Mouse (Mus musculus): ENCODE measurements around the gene Ppp2r3d. TPM values are rescaled to one million over a fixed set of nuclear protein-coding genes. Genes with fewer than 3 reads are reported as not detected.
"Not testable (repeated sequence)": the region's sequence is repeated elsewhere in the genome, so short reads cannot be mapped to it uniquely, and the experiment has no call there.

Ppp2r3d gene
- polyA plus RNA-seq (2015; fragmentation: Nextera tagmentation; extraction: Ambion mirVana), result 132 and 135 TPM in 2 replicates

DNA sequence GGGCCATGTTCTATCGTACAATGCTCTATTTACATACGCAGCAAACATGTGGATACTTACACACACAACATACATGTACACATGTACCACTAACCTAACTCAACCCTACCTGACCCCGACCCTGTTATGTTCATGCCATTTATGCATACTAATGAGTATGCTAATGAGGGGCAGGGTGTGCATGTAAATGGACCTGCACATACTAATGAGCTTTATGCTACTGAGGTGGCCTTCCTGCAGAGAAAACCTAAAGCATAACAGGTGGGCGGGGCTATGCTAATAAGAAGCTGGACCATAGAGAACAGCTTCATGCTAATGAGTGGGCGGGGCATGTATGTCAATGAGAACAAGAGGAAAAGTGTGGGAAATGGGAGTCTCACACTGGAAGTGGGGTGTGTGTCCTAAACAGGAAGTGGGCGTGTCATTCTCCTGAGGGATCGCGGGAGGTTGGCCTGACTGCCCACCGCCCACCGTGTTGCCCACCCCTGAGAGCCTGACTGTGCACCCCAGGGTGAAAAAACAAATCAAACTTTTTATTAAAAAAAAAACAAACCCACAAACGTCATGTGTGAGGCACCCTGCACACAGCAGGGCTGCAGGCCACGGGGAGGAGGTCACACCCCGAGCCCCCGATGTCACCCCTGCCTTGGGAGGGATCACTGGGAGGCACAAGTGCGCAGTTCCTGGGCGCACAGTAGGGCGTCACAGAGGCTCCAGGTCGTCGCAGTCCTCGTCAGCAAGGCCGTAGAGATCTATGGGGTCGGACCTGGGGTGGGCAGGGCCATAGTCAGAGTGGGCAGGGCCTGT is at the start of gene Ppp2r3d:
Ppp2r3d (minus strand) TSS at position 803 of the 807 bp plus-strand sequence.
- no peak within 1 kb of the TSS for H3K4me3 ChIP-seq
- H3K27me3 ChIP-seq, result no peaks in the 10 kb centered on the region
- H3K4me1 ChIP-seq, result no peaks in the 10 kb centered on the region
- H3K4me2 ChIP-seq, result no peak within 1 kb of the TSS
- WGBS, result 94% methylated on average over 22 of the region's 22 CpGs
- no peak; the same call in 1 of the 2 replicates for ATAC-seq (ENCODE audit: borderline replicate concordance, extremely low read depth, low FRiP score, low TSS enrichment)
- peaks cover 14% of the 10 kb centered on the region for H3K36me3 ChIP-seq
- no peak within 1 kb of the TSS for H3K9ac ChIP-seq
- peaks cover 7% of the 10 kb centered on the region; the same call in 1 of the 2 replicates for H3K9me3 ChIP-seq
- peak within 1 kb of the TSS; percentile 66 for H3K27ac ChIP-seq

DNA sequence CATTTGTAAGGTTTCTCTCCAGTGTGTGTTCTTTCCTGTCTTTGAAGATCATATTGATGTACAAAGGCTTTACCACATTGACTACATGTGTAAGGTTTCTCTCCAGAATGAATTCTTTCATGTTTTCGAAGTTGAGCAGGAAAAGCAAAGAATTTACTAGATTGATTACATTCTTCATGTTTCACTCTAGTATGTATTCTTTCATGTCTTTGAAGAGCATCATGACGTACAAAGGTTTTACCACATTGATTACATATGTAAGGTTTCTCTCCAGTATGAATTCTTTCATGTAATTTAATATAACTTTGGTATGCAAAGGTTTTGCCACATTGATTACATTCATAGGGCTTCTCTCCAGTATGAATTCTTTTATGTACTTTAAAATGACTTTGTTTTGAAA is 17.0 kb upstream of the Ppp2r3d start, which contains the start of gene Gm21836:
Gm21836 (minus strand) TSS at position 101 of the 400 bp plus-strand sequence.
- not testable (repeated sequence) for ATAC-seq (ENCODE audit: borderline replicate concordance, extremely low read depth, low FRiP score, low TSS enrichment); H3K27me3 ChIP-seq; H3K27ac ChIP-seq; H3K36me3 ChIP-seq; H3K9me3 ChIP-seq; H3K4me3 ChIP-seq; H3K4me1 ChIP-seq; H3K9ac ChIP-seq; H3K4me2 ChIP-seq
- 85% methylated on average over 2 of the region's 2 CpGs for WGBS

DNA sequence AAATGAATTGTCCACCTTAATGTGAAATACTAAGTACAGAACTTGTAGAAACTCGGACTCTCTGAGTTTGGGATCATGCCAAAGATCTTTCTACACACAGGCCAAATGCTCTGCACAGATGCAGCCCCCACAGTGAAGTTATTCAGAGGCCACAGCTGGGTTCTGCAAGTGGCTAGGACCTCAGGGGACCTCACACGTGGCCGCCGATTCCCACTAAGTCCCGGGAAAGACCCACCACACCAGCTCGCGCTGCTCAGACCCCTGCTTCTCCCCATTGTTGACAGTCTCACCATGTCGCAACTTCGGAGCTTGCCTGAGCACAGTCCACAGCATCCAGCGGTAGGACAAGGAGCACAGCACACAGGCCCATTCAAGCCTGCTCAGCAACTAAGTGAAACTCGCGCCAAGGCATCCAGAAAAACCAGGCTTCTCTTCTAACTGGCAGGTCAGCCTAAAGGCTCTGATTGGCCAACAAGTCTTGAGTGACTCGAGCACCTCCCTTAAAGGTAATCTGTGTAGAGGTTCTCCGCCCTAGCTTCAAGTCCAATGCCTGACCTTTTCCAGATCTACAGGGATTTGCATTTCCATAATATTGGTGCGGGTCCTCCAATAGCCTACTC is 3.8 kb upstream of the Ppp2r3d start:
- not testable (repeated sequence) for H3K9ac ChIP-seq; H3K9me3 ChIP-seq; H3K4me3 ChIP-seq; H3K27ac ChIP-seq; H3K27me3 ChIP-seq; H3K4me2 ChIP-seq; ATAC-seq (ENCODE audit: borderline replicate concordance, extremely low read depth, low FRiP score, low TSS enrichment); H3K4me1 ChIP-seq
- WGBS, result 53% methylated on average over 13 of the region's 15 CpGs
- peaks cover 13% of the 10 kb centered on the region for H3K36me3 ChIP-seq

DNA sequence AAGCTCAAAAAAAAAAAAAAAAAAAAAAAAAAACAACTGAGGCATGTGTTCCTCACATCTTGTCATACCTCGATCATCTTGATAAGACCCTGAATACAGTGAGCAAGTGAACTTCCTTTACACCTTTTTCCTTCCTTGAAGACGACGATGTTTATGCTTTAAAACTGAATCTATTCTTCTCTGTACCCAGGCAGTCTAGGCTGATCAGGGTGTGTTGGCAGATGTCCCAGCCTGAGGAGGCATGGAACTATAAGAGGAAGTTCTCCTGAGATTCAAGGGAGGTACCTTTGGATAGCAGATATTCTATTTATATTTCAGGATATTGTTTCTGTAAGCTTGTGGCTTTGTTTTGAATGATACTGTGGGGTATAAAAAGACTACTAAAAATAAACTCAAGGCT is 1.4 kb upstream of the Ppp2r3d start:
- H3K9ac ChIP-seq, result no peak overlapping the region
- 36% methylated on average over 3 of the region's 3 CpGs for WGBS
- H3K4me3 ChIP-seq, result no peak overlapping the region
- H3K36me3 ChIP-seq, result peaks cover 14% of the 10 kb centered on the region
- H3K27ac ChIP-seq, result peak overlapping the region; percentile 39
- no peaks in the 10 kb centered on the region for H3K27me3 ChIP-seq
- H3K4me1 ChIP-seq, result no peaks in the 10 kb centered on the region
- ATAC-seq (ENCODE audit: borderline replicate concordance, extremely low read depth, low FRiP score, low TSS enrichment), result peak; percentile 78
- H3K9me3 ChIP-seq, result peaks cover 7% of the 10 kb centered on the region; the same call in 1 of the 2 replicates
- H3K4me2 ChIP-seq, result no peak overlapping the region

DNA sequence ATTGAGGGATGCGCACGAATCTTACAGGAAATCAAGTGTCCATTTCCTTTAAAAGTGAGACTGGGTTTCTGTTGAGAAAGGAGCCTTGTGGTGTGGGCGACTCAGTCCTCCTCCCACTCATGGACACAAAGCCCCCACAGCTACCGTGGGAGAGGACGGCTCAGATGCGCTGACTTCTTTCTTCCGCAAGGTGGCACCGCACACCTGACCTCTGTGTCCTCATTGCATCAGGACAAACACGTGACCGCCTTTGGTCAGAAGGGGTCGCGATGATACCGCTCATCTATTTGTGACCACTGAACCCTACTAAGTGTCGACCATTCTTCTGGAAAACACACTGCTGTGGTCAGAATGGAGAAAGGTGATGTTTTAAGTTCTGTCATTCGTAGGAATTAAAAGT is 1.0 kb downstream of the Ppp2r3d start:
- Histone ChIP-seq H3K9ac (no peak overlapping the region), H3K27ac (no peak overlapping the region), H3K4me3 (no peak overlapping the region), H3K9me3 (peaks cover 7% of the 10 kb centered on the region; the same call in 1 of the 2 replicates), H3K4me2 (no peak overlapping the region), H3K36me3 (peaks cover 14% of the 10 kb centered on the region), H3K4me1 (no peaks in the 10 kb centered on the region), H3K27me3 (no peaks in the 10 kb centered on the region)
- WGBS, result 87% methylated on average over 15 of the region's 15 CpGs
- ATAC-seq (ENCODE audit: borderline replicate concordance, extremely low read depth, low FRiP score, low TSS enrichment), result no peak

DNA sequence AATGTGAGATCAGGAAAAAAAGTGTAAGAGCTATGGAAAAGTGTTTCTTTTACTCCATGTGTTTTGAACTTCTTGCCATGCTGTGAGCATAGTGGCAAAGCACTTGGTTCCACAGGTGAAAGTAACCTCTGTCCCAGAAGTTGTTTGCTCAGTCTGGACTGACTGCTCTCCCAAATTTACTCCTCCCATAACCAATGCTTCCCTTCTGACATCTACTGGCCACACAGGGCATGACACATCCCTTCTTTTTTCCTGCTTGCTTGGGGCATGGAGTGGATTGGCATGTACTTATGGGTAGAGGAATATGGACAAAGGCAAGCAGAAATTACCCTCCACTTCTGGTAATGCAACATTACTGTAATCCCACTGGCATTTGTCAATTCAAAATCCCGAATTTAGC is 20.1 kb downstream of the Ppp2r3d start:
- H3K4me1 ChIP-seq, result no peaks in the 10 kb centered on the region
- ATAC-seq (ENCODE audit: borderline replicate concordance, extremely low read depth, low FRiP score, low TSS enrichment), result no peak
- H3K36me3 ChIP-seq, result no peaks in the 10 kb centered on the region
- no peaks in the 10 kb centered on the region for H3K9me3 ChIP-seq
- H3K4me3 ChIP-seq, result no peak overlapping the region
- no peak overlapping the region for H3K9ac ChIP-seq
- no peak overlapping the region for H3K27ac ChIP-seq
- no peak overlapping the region for H3K4me2 ChIP-seq
- H3K27me3 ChIP-seq, result no peaks in the 10 kb centered on the region
- WGBS, result 7% methylated on average over 1 of the region's 1 CpGs

DNA sequence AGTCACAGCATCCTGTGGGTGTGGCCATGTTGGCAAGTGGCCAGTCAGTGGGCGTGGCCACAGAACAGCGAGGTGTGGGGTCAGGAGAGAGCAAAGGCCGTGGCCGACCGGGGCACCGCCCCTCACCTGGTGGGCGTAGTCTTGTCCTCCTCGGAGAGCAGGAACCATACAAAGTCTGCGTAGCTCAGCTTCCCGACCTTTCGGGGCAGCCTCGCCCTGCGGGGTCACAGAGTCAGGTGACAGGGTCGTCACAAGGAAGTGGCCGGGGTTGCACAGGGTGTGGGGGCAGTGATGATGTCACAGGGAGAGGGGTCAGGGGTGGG is 34.2 kb downstream of the Ppp2r3d start:
- Histone ChIP-seq H3K4me1 (no peaks in the 10 kb centered on the region), H3K9ac (no peak overlapping the region), H3K27me3 (no peaks in the 10 kb centered on the region), H3K9me3 (peaks cover 25% of the 10 kb centered on the region), H3K4me3 (no peak overlapping the region), H3K27ac (no peak overlapping the region), H3K36me3 (peaks cover 36% of the 10 kb centered on the region), H3K4me2 (no peak overlapping the region)
- WGBS, result 98% methylated on average over 15 of the region's 15 CpGs
- 0 out of 2 replicates have a peak, but pooled peaks have one; percentile 1 for ATAC-seq (ENCODE audit: borderline replicate concordance, extremely low read depth, low FRiP score, low TSS enrichment)

DNA sequence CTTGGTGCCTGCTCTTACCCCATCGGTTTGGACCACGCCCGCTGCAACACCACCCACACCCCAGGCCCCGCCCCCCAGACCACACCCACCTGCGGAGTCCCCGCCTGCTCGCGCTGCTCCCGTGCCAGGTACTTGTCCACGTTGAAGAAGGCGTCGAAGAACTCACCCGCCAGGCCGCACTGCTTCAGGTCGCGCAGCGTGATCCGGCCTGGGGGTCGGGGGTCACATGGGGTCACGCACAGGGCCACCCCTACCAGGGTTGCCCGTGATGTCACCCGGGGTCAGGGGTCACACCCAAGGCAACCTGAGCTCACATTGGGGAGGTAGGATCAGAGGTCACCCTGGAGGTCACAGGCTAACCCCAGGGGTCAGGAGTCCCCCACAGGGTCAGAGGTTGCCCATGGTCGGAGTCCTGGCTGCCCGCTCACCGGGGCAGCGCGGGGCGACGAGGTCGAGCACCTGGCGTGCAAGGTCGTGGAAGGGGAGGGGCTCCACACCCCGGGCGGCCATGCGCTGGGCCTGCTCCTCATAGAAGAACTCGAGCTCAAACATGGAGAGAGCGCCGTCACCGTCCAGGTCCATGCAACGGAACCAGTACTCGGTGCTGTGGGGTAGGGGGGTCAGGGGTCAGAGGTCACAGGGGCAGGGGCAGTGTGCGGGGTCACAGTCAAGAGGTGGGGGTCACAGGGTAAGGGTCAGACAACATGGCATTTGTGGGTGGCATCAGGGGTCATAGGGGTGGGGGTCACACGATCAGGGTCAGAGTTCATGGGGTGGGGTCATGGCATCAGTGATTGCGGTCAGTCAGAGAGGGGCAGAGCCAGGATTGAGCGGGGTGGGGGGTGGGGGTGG is 34.8 kb downstream of the Ppp2r3d start:
- Histone ChIP-seq H3K27me3 (no peaks in the 10 kb centered on the region), H3K27ac (no peak overlapping the region), H3K4me3 (no peak overlapping the region), H3K9me3 (peaks cover 25% of the 10 kb centered on the region), H3K4me2 (no peak overlapping the region), H3K36me3 (peaks cover 36% of the 10 kb centered on the region), H3K9ac (no peak overlapping the region), H3K4me1 (no peaks in the 10 kb centered on the region)
- 0 out of 2 replicates have a peak, but pooled peaks have one; percentile 2 for ATAC-seq (ENCODE audit: borderline replicate concordance, extremely low read depth, low FRiP score, low TSS enrichment)
- WGBS, result 97% methylated on average over 45 of the region's 45 CpGs

DNA sequence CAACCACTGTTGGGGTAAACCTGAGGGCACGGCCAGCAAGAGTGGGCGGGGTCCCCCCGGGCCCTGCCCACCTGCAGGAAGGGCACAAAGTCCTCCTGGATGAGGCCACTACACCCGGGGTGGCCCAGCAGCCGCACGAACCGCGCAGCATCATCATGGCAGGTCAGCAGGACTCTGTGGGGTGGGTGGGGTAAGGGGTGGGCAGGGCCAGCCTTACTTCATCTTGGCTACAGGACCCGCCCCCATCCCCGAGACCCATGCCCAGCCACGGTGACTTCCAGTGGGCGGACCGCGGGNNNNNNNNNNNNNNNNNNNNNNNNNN is 36.0 kb downstream of the Ppp2r3d start:
- no peak overlapping the region for H3K4me2 ChIP-seq
- no peaks in the 10 kb centered on the region for H3K4me1 ChIP-seq
- H3K9me3 ChIP-seq, result peaks cover 25% of the 10 kb centered on the region
- no peaks in the 10 kb centered on the region for H3K27me3 ChIP-seq
- ATAC-seq (ENCODE audit: borderline replicate concordance, extremely low read depth, low FRiP score, low TSS enrichment), result peak; percentile 71
- H3K4me3 ChIP-seq, result 0 out of 2 replicates have a peak overlapping the region, but pooled peaks have one; percentile 3
- H3K9ac ChIP-seq, result no peak overlapping the region
- H3K27ac ChIP-seq, result no peak overlapping the region
- WGBS, result 77% methylated on average over 14 of the region's 14 CpGs
- peaks cover 36% of the 10 kb centered on the region for H3K36me3 ChIP-seq

DNA sequence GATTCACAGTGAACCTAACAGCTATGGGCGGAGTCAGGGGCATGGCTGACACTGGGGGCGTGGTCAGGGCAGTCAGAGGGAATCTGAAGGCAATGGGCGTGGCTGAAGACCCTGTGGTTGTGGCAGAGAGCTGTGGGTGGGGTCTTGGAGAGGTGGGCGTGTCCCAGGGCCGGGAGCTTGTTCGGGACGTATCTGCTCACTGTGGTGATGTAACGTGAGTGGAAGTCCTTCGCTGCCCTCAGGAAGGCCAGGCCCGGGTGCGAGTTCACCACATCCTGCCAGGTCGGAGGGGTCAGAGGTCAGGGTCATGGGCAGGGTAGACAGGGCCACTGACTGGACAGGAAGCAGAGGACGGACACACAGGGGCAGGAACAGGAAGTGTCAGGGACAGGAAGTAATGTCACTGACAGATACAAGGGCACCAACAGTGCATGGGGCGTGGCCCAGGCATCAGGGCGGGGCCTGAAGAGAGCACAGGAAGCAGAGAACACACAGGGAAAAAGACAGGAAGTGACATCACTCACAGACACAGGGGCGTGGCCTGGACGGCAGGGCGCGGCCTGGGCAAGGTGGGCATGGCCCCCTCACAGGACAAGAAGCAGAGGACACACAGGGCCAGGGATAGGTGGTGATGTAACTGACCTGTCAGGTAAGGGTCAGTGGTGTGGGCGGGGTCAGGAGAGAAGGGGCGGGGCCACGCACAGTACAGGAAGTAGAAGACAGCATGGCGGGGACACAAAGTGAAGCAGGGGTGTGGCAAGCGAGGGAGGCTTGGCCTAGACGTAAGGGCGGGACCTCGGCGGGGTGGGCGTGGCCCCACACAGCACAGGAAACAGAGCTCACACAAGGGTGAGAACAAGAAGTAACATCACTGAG is 36.6 kb downstream of the Ppp2r3d start:
- Histone ChIP-seq H3K4me1 (no peaks in the 10 kb centered on the region), H3K4me3 (0 out of 2 replicates have a peak overlapping the region, but pooled peaks have one; percentile 3), H3K36me3 (peaks cover 36% of the 10 kb centered on the region), H3K27me3 (no peaks in the 10 kb centered on the region), H3K4me2 (no peak overlapping the region), H3K9me3 (peaks cover 25% of the 10 kb centered on the region), H3K27ac (no peak overlapping the region), H3K9ac (no peak overlapping the region)
- ATAC-seq (ENCODE audit: borderline replicate concordance, extremely low read depth, low FRiP score, low TSS enrichment), result peak; percentile 81
- 88% methylated on average over 29 of the region's 29 CpGs for WGBS

DNA sequence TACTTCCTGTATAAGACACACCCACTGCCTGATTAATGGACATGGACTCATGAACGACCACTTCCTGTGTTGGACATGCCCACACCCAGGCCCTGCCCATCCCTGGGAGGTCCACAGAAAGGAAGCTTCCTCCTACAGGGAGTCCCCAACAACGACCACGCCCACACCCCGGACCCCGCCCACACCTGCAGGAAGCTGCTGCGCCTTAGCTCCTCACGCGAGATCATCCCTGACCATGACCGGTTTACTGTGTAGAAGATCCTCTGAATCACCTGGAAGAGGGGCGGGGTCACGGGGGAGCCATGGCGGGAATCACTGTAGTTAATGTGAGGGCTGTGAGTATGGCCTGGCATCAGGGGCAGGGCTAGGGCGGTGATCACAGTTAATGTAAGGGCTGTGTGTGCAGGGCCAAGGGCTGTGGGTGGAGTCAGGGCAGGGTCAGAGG is 37.3 kb downstream of the Ppp2r3d start:
- 91% methylated on average over 13 of the region's 13 CpGs for WGBS
- H3K27ac ChIP-seq, result no peak overlapping the region
- no peaks in the 10 kb centered on the region for H3K4me1 ChIP-seq
- no peak overlapping the region for H3K4me2 ChIP-seq
- no peak overlapping the region for H3K9ac ChIP-seq
- H3K9me3 ChIP-seq, result peaks cover 25% of the 10 kb centered on the region
- ATAC-seq (ENCODE audit: borderline replicate concordance, extremely low read depth, low FRiP score, low TSS enrichment), result peak; percentile 63
- peaks cover 36% of the 10 kb centered on the region for H3K36me3 ChIP-seq
- no peak overlapping the region for H3K4me3 ChIP-seq
- no peaks in the 10 kb centered on the region for H3K27me3 ChIP-seq
